Mouse (Mus musculus) forelimb bud, embryonic 11.5 days (tissue): ENCODE measurements at regions not wholly inside any gene's neighbourhood (a gene's known extent, or its start where the extent isn't known, plus 50 kb on each side); places are given as distances from the start of the nearest gene placed in this dataset.

ENCODE experiments used
- DNase-seq: peaks from one replicate; pipeline ENCODE4 v3.0.0-alpha.2; 2012; ENCODE audit warnings: low read depth, low spot score

GRCm38 (mm10) chrX:119852436-119852835, 74.6 kb upstream of the Pabpc5 start:
- DNase-seq = peak; percentile 74
